Mouse (Mus musculus) stomach, embryonic 14.5 days (tissue): ENCODE results near the gene Olfr588-ps1. TPM values are rescaled to one million over a fixed set of nuclear protein-coding genes. Genes with fewer than 3 reads are reported as not detected.

Source experiments
- polyA plus RNA-seq: library from polyadenylated mRNA; unstranded; fragments of >200 nt; fragmentation: Nextera tagmentation; extraction: Ambion mirVana; gene quantifications from 2 replicates; pipeline ENCODE4 v1.2.1, GENCODE M21; 2014

The Olfr588-ps1 gene
- polyA plus RNA-seq, 1 experiment from 2014 or later, result not detected

Other genes with a start within 250 kb of the Olfr588-ps1 start
- gene Olfr569, start 250.0 kb upstream of the Olfr588-ps1 start, polyA plus RNA-seq, result not detected in 2 replicates
- gene Olfr570, start 246.3 kb upstream of the Olfr588-ps1 start, polyA plus RNA-seq, result not detected in 2 replicates
- not detected in 2 replicates for gene Olfr571, start 223.3 kb upstream of the Olfr588-ps1 start, polyA plus RNA-seq
- not detected in 2 replicates for gene Olfr572, start 216.5 kb upstream of the Olfr588-ps1 start, polyA plus RNA-seq
- not detected in 2 replicates for gene Olfr573-ps1, start 198.3 kb upstream of the Olfr588-ps1 start, polyA plus RNA-seq
- gene Olfr574, start 192.4 kb upstream of the Olfr588-ps1 start, polyA plus RNA-seq, result not detected in 2 replicates
- gene Olfr575, start 182.1 kb upstream of the Olfr588-ps1 start, polyA plus RNA-seq, result not detected in 2 replicates
- gene Olfr576, start 178.2 kb upstream of the Olfr588-ps1 start, polyA plus RNA-seq, result not detected in 2 replicates
- not detected in 2 replicates for gene Olfr577, start 164.9 kb upstream of the Olfr588-ps1 start, polyA plus RNA-seq
- not detected in 2 replicates for gene Olfr578, start 151.6 kb upstream of the Olfr588-ps1 start, polyA plus RNA-seq
- gene Olfr582, start 102.9 kb upstream of the Olfr588-ps1 start, polyA plus RNA-seq, result not detected in 2 replicates
- gene Olfr583, start 89.6 kb upstream of the Olfr588-ps1 start, polyA plus RNA-seq, result not detected in 2 replicates
- gene Olfr584, start 59.0 kb upstream of the Olfr588-ps1 start, polyA plus RNA-seq, result not detected in 2 replicates
- not detected in 2 replicates for gene Olfr585, start 43.2 kb upstream of the Olfr588-ps1 start, polyA plus RNA-seq
- not detected in 2 replicates for gene Olfr586, start 15.2 kb upstream of the Olfr588-ps1 start, polyA plus RNA-seq
- gene Olfr589, start 15.5 kb downstream of the Olfr588-ps1 start, polyA plus RNA-seq, result not detected in 2 replicates
- gene Olfr591, start 37.5 kb downstream of the Olfr588-ps1 start, polyA plus RNA-seq, result not detected in 2 replicates
- not detected in 2 replicates for gene Olfr592, start 43.9 kb downstream of the Olfr588-ps1 start, polyA plus RNA-seq
- not detected in 2 replicates for gene Olfr593, start 71.0 kb downstream of the Olfr588-ps1 start, polyA plus RNA-seq
- gene Olfr594, start 76.1 kb downstream of the Olfr588-ps1 start, polyA plus RNA-seq, result not detected in 2 replicates
- not detected in 2 replicates for gene Usp17ld, start 111.6 kb downstream of the Olfr588-ps1 start, polyA plus RNA-seq
- not detected in 2 replicates for gene Olfr596, start 164.8 kb downstream of the Olfr588-ps1 start, polyA plus RNA-seq
- not detected in 2 replicates for gene Olfr597, start 175.4 kb downstream of the Olfr588-ps1 start, polyA plus RNA-seq
- gene Olfr598, start 182.7 kb downstream of the Olfr588-ps1 start, polyA plus RNA-seq, result not detected in 2 replicates
- gene Olfr599, start 195.0 kb downstream of the Olfr588-ps1 start, polyA plus RNA-seq, result not detected in 2 replicates
- not detected in 2 replicates for gene Olfr600, start 208.8 kb downstream of the Olfr588-ps1 start, polyA plus RNA-seq
- gene Olfr601, start 221.8 kb downstream of the Olfr588-ps1 start, polyA plus RNA-seq, result not detected in 2 replicates
- not detected in 2 replicates for gene Olfr603, start 245.3 kb downstream of the Olfr588-ps1 start, polyA plus RNA-seq